Mouse (Mus musculus) liver, postnatal 0 days (tissue): Measurements from ENCODE around the gene Gm13278. TPM values are rescaled to one million over a fixed set of nuclear protein-coding genes. Genes with fewer than 3 reads are reported as not detected.
"Not testable (repeated sequence)": the region's sequence is repeated elsewhere in the genome, so short reads cannot be mapped to it uniquely, and the experiment has no call there.

Experiments
- ATAC-seq: fragments of 200-750 bp; cut with Nextera tagmentation; 2 replicates; pipeline ENCODE4 v1.8.0; 2017; ENCODE audit warnings: mild to moderate bottlenecking, moderate library complexity
- DNase-seq: peaks from one replicate; pipeline ENCODE4 v3.0.0-alpha.2; 2016
- H3K27ac ChIP-seq: fragments of 300-500 bp; sonication (generic); 2 replicates; pipeline ENCODE4 v1.5.1; 2014; ENCODE audit warnings: antibody characterized with exemption, moderate library complexity, mild to moderate bottlenecking, low read depth
- H3K27me3 ChIP-seq: fragments of 300-500 bp; sonication (generic); 2 replicates; pipeline ENCODE4 v1.6.1; 2014; ENCODE audit warnings: low read length, control low read depth, mixed read lengths; ENCODE audit not compliant: insufficient read depth
- H3K36me3 ChIP-seq: fragments of 300-500 bp; sonication (generic); replicated peaks from 2 replicates; pipeline ENCODE4 v1.6.1; 2014; ENCODE audit warnings: mild to moderate bottlenecking, control low read depth, low read length, moderate library complexity, mixed read lengths; ENCODE audit not compliant: insufficient read depth
- H3K4me1 ChIP-seq: fragments of 300-500 bp; sonication (generic); 2 replicates; pipeline ENCODE4 v1.6.1; 2014; ENCODE audit warnings: antibody characterized with exemption, mild to moderate bottlenecking, control low read depth; ENCODE audit not compliant: insufficient read depth
- H3K4me2 ChIP-seq: fragments of 300-500 bp; sonication (generic); 2 replicates; pipeline ENCODE4 v1.6.1; 2014; ENCODE audit warnings: low read depth, mild to moderate bottlenecking, low read length, moderate library complexity, mixed read lengths
- H3K4me3 ChIP-seq: fragments of 300-500 bp; sonication (generic); 2 replicates; pipeline ENCODE4 v1.5.1; 2014; ENCODE audit warnings: low read depth, low read length
- H3K9ac ChIP-seq: fragments of 300-500 bp; sonication (generic); replicated peaks from 2 replicates; pipeline ENCODE4 v1.6.1; 2014; ENCODE audit warnings: mild to moderate bottlenecking, moderate library complexity
- H3K9me3 ChIP-seq: fragments of 300-500 bp; sonication (generic); 2 replicates; pipeline ENCODE4 v1.6.1; 2016; ENCODE audit warnings: mild to moderate bottlenecking, control low read depth, low read length, mixed read lengths
- CTCF ChIP-seq: sonication (generic); IDR thresholded peaks from 2 replicates; pipeline ENCODE4 v1.5.1; 2016; ENCODE audit warnings: antibody characterized with exemption, low read depth
- WGBS: fragments of 180-500 bp; shearing (Covaris S2); extraction: QIAGEN DNeasy Blood & Tissue Kit; methylation state at CpG from one replicate; pipeline ENCODE4 v1.1.7; 2014; ENCODE audit not compliant: insufficient replicate concordance; 5-methylcytosine and 5-hydroxymethylcytosine counted together
- polyA plus RNA-seq: library from polyadenylated mRNA; unstranded; fragments of >200 nt; fragmentation: Nextera tagmentation; extraction: Ambion mirVana; gene quantifications from 2 replicates; pipeline ENCODE4 v1.2.1, GENCODE M21; 2015

Gm13278 gene
- polyA plus RNA-seq, 1 experiment from 2014 or later = not detected

GRCm38 (mm10) chr4:88779550-88779949 is 11.8 kb upstream of the Gm13278 start, which contains the start of gene Gm13272:
Gene Gm13272 (plus strand): TSS chr4:88779850.
- not testable (repeated sequence) for H3K9ac ChIP-seq, H3K27me3 ChIP-seq, H3K9me3 ChIP-seq, ATAC-seq, H3K27ac ChIP-seq, H3K4me3 ChIP-seq, H3K4me2 ChIP-seq, H3K4me1 ChIP-seq, DNase-seq, H3K36me3 ChIP-seq
- no CpG with 5 or more reads among the region's 29 CpGs for WGBS

GRCm38 (mm10) chr4:88780320-88780719 is 11.0 kb upstream of the Gm13278 start:
- ATAC-seq, H3K4me1 ChIP-seq, DNase-seq, H3K9me3 ChIP-seq, H3K9ac ChIP-seq, H3K27ac ChIP-seq, H3K27me3 ChIP-seq, H3K4me3 ChIP-seq, H3K36me3 ChIP-seq, H3K4me2 ChIP-seq: not testable (repeated sequence)
- 47% methylated on average over 11 of the region's 18 CpGs for WGBS

- Histone ChIP-seq H3K4me3 (0 out of 2 replicates have a peak within 1 kb of the TSS, but pooled peaks have one; percentile 19), H3K27ac (peak within 1 kb of the TSS; percentile 39; the same call in 1 of the 2 replicates)
- not testable (repeated sequence) for H3K4me1 ChIP-seq, H3K4me2 ChIP-seq, H3K36me3 ChIP-seq, H3K9ac ChIP-seq, DNase-seq, H3K9me3 ChIP-seq, H3K27me3 ChIP-seq, ATAC-seq
- 0% methylated on average over 1 of the region's 7 CpGs for WGBS
These were observed 9.5 kb upstream of the Gm13278 start, which contains the start of gene Ifnz for GRCm38 (mm10) chr4:88781831-88782230. Gene Ifnz (plus strand): TSS chr4:88782131.

- Histone ChIP-seq H3K4me3 (0 out of 2 replicates have a peak overlapping the region, but pooled peaks have one; percentile 19), H3K27ac (peak overlapping the region; percentile 39; the same call in 1 of the 2 replicates)
- not testable (repeated sequence) for H3K27me3 ChIP-seq, DNase-seq, H3K9ac ChIP-seq, H3K9me3 ChIP-seq, H3K36me3 ChIP-seq, ATAC-seq, H3K4me2 ChIP-seq, H3K4me1 ChIP-seq
- peak; percentile 26 for TF ChIP-seq CTCF
- WGBS = 0% methylated on average over 3 of the region's 31 CpGs
These were observed 9.0 kb upstream of the Gm13278 start for GRCm38 (mm10) chr4:88782335-88782734.

GRCm38 (mm10) chr4:88785409-88785808 is 5.9 kb upstream of the Gm13278 start, which contains the start of gene Gm13276:
Gene Gm13276 (plus strand): TSS chr4:88785709.
- WGBS = no CpG with 5 or more reads among the region's 27 CpGs
- H3K9me3 ChIP-seq, ATAC-seq, H3K36me3 ChIP-seq, H3K9ac ChIP-seq, DNase-seq, H3K27me3 ChIP-seq, H3K4me2 ChIP-seq, H3K4me3 ChIP-seq, H3K4me1 ChIP-seq, H3K27ac ChIP-seq: not testable (repeated sequence)

- not testable (repeated sequence) for H3K4me3 ChIP-seq, H3K27me3 ChIP-seq, DNase-seq, H3K9ac ChIP-seq, H3K27ac ChIP-seq, H3K4me2 ChIP-seq, H3K4me1 ChIP-seq, H3K9me3 ChIP-seq, ATAC-seq, H3K36me3 ChIP-seq
- TF ChIP-seq CTCF = peak; percentile 61
- WGBS = 0% methylated on average over 1 of the region's 28 CpGs
These were observed 2.9 kb upstream of the Gm13278 start, which contains the start of gene Gm13277 for GRCm38 (mm10) chr4:88788402-88788801. Gene Gm13277 (plus strand): TSS chr4:88788632.

GRCm38 (mm10) chr4:88793936-88794675 is 2.8 kb downstream of the Gm13278 start, which contains the start of gene Gm13275:
Gene Gm13275 (plus strand): TSS chr4:88794487.
- H3K9me3 ChIP-seq, ATAC-seq, H3K9ac ChIP-seq: not testable (repeated sequence)

GRCm38 (mm10) chr4:88797097-88797496 is 5.7 kb downstream of the Gm13278 start, which contains the start of gene Gm13279:
Gene Gm13279 (plus strand): TSS chr4:88797397.
- not testable (repeated sequence) for H3K27me3 ChIP-seq, ATAC-seq, DNase-seq, H3K4me1 ChIP-seq, H3K9ac ChIP-seq, H3K9me3 ChIP-seq, H3K27ac ChIP-seq, H3K4me2 ChIP-seq, H3K36me3 ChIP-seq, H3K4me3 ChIP-seq
- WGBS = no CpG with 5 or more reads among the region's 28 CpGs

More at GRCm38 (mm10) chr4:88793936-88794675, 2.8 kb downstream of the Gm13278 start, which contains the start of gene Gm13275:
- 0% methylated on average over 2 of the region's 52 CpGs for WGBS
- not testable (repeated sequence) for DNase-seq, H3K4me1 ChIP-seq, H3K4me3 ChIP-seq, H3K27ac ChIP-seq, H3K27me3 ChIP-seq, H3K4me2 ChIP-seq, H3K36me3 ChIP-seq
- TF ChIP-seq CTCF = peak; percentile 44

- not testable (repeated sequence) for H3K4me2 ChIP-seq, H3K4me1 ChIP-seq, H3K27me3 ChIP-seq, H3K4me3 ChIP-seq, H3K9ac ChIP-seq, H3K36me3 ChIP-seq, H3K27ac ChIP-seq, DNase-seq, ATAC-seq, H3K9me3 ChIP-seq
- WGBS = 0% methylated on average over 1 of the region's 7 CpGs
These were observed 8.0 kb downstream of the Gm13278 start, which contains the start of gene Gm13285 for GRCm38 (mm10) chr4:88799365-88799764. Gene Gm13285 (plus strand): TSS chr4:88799665.
